Mouse (Mus musculus) brain, embryonic 14.5 days (tissue): ENCODE results near the gene Crb3.

ENCODE experiments used
- CTCF ChIP-seq: fragments of 200-500 bp; IDR thresholded peaks from 2 replicates; pipeline ENCODE4 v1.5.1; 2012; ENCODE audit warnings: inconsistent platforms, mild to moderate bottlenecking, moderate library complexity, borderline replicate concordance; ENCODE audit not compliant: insufficient read depth, insufficient read length; ENCODE audit errors: extremely low read depth
- POLR2A ChIP-seq: fragments of 200-500 bp; IDR thresholded peaks from 2 replicates; pipeline ENCODE4 v1.6.1; 2012; ENCODE audit warnings: mild to moderate bottlenecking, inconsistent platforms, borderline replicate concordance; ENCODE audit not compliant: poor library complexity, insufficient read depth, insufficient read length, severe bottlenecking; ENCODE audit errors: extremely low read depth

DNA sequence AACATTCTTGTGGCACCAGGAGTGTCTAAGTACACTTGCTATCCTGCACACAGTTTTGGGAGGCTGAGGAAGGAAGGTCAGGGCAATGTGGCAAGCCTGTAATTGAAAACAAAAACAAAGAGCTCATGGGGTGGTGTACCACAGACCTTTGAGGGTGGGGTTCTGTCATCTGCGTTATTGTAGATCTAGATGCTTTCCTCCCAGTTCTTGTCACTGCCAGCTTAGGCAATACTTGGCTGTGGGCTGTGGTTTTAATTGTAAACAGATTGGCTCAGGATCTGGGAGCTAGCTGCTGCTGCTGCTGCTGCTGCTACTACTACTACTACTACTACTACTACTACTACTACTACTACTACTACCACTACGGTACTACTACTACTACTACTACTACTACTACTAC, 43.4 kb downstream of the Crb3 start:
- TF ChIP-seq POLR2A = no peak
- TF ChIP-seq CTCF = no peak
